Mouse (Mus musculus) monocyte, adult 5-6 weeks (primary cell): Measurements from ENCODE around the gene Tlr11. TPM values are rescaled to one million over a fixed set of nuclear protein-coding genes. Genes with fewer than 3 reads are reported as not detected.

Source experiments
- ATAC-seq: fragments of 153-309, 156-312 bp; replicated peaks from 2 replicates; pipeline ENCODE4 v1.8.0; 2017; ENCODE audit warnings: mild to moderate bottlenecking; ENCODE audit not compliant: low TSS enrichment, insufficient number of reproducible peaks, severe bottlenecking, poor library complexity, low FRiP score
- total RNA-seq: library from RNA; stranded (forward); fragments of 200-1000, 200-491, 200-594 nt; gene quantifications from 3 replicates; pipeline ENCODE4 v1.2.3, GENCODE M21; 2017

Tlr11 gene
- total RNA-seq, result 0.29 to 0.96 TPM in 2 of 3 replicates, not detected in the other

DNA sequence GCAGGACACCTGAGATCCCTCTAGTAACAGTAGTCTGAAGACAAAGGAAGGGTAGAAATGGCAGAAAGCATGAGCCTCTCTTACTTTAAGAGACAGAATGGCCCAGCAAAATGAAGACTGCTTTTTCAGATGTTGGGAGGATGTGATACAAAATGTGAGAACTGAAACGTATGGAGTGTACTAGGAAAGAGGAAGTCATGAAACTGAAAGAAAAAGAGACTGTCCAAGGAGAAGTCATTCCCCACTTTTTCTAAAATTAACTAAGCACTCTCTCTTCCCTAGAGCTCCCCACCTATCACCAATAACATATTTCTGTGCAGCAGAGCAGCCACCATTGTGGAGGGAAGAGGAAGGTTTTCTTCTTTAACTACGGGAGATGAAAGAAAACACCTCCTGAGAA is at the start of gene Tlr11:
Tlr11 (plus strand) TSS at position 322 of the 400 bp plus-strand sequence.
- ATAC-seq, result peak; percentile 43

DNA sequence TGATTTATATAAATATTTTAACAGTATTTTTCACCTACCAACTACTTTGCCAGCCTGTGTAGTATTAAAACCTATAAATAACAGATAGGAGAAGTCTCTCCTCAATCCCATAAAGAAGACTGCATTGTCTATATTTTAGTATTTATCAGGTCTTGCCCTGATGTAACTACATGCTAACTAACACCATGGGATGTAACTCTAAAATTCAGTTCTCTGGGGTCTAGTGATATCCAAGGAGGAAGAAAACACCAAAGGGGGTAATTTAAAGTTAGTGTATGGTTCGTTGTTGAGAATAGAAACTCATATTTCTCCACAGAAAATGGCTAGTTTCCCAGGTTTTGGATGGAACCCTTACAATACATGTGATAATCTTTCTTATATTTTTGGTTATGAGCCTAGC is 31.1 kb upstream of the Tlr11 start, which contains the start of gene Olfr734:
Olfr734 (minus strand) TSS at position 101 of the 400 bp plus-strand sequence.
- no peak for ATAC-seq

DNA sequence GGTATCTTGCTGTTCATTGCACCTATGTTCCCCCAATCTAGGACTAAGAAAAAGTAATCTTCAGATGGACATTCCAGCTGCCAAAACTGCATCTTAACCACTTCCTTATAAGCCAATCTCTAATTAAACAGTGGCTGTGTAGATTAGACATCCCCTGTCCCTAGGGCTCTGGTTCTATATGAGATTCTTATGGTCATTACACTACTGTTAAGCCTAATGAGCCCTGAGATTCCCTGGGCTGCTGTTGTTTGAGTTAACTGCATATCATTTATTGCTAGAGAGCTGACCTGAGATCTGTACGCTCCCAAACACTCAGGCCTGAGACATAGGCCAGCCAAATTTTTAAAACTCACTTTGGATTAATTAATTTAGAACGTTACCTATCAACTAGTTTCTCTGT is 8.9 kb upstream of the Tlr11 start, which contains the start of gene Olfr735:
Olfr735 (minus strand) TSS at position 77 of the 400 bp plus-strand sequence.
- ATAC-seq, result no peak

DNA sequence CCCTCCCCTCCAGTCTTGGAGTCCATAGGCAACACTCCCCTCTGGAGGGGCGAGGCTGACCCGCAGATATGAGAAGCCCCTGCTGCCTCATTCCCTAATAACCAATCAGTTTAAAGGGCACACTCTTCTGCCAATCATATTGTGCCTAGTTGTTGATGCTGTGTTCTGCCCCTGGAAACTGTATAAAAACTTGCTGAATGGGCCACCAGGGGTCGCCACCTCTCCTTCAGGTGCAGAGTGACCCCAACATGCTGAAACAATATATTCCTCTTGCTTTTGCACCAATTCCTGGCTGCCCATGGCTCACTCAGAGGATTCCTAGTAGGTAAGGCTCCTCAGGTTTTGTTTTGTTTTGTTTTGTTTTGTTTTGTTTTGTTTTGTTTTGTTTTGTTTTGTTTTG is 5.3 kb upstream of the Tlr11 start:
- ATAC-seq, result no peak

DNA sequence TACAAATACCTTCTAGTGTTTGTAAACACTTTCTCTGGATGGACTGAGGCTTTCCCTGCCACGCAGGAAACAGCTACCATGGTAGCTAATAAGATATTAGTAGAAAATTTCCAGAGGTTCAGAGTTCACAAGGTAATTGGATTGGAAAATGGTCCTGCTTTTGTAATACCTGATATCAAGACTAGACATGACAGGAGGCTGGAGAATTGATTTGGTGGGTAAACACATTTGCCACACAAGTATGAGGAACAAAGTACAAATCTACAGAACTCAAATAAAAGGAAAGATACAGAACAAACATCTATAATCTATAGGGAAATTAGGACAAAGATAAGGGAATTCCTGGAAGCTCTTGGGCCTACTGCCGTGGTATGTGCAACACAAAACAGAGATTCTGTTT is 989 bp upstream of the Tlr11 start:
- no peak for ATAC-seq

DNA sequence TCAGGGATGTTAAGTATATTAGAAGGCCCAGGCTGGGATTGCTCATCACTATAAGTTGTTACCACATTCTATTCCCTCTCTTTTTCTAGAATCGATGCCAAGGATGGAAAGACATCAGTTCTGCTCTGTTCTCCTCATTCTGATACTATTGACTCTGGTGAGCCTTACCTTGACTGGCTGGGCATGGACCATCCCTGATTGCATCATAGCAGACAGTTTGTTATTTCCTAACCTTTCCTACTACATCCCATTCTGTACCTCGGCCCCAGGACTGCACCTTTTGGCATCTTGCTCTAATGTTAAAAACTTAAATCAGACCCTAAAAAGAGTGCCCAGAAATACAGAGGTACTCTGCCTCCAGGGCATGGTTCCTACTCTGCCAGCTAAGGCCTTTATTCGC is 2.8 kb downstream of the Tlr11 start:
- ATAC-seq, result no peak

DNA sequence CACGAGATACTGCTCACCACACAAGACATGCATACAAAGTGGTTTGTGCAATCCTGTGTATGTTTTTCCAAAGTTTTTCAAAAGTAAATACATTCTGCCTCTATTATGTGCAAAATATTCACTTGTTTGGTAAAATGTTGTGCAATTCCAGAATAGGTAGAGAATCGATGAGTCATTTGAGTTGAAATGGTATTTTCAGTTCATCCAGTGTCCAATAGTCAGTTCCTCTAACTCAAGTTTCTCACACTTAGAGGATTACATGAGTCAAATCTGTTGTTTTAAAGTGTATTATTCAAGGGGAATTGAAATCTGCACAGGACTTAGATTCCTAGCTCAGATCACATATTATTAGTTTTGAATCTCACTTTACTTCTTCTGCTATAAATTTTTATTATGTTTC is 5.8 kb downstream of the Tlr11 start:
- no peak for ATAC-seq

DNA sequence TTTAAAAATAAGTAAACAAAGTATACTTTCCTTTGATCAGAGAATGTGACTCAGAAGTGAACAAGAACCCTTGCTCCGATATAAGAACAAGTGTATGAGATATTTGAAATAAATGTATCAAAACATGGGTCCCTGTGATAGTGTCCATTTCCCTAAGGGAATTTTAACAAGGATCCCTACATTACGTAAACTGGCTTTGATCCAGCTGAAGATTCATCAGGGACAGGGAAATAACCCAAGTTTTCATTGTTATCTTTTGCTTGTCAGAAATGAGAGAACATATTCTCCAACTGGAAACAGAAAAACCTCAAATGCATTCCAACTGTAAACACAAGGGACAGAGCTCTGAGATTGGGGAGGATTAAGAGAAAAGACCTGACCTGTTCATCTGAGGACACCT is 23.1 kb downstream of the Tlr11 start, which contains the start of gene Olfr736:
Olfr736 (plus strand) TSS at position 301 of the 400 bp plus-strand sequence.
- no peak for ATAC-seq

DNA sequence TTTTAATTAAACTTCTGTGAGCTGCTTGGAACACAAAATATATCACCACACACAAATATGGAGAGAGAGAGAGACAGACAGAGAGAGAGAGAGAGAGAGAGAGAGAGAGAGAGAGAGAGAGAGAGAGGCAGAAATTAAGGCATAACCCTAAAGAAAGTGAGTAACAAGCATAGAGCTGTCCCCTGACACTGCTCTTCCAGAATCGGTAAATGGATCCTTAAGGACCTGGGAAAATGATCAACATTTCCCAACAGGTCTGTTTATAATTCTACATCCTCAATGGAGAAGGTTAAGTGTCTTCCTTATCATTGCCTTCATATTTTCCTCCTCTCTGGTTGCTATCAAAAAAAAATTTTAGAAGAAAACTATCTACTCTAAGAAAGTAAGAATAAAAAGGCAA is 49.6 kb downstream of the Tlr11 start, which contains the start of gene Olfr738:
Olfr738 (plus strand) TSS at position 301 of the 400 bp plus-strand sequence.
- ATAC-seq, result no peak

Other genes with a start within 250 kb of the Tlr11 start
- not detected in 3 replicates for gene Olfr727, start 234.7 kb upstream of the Tlr11 start, total RNA-seq
- gene Olfr728, start 215.2 kb upstream of the Tlr11 start, total RNA-seq, result not detected in 3 replicates
- gene Olfr729, start 205.0 kb upstream of the Tlr11 start, total RNA-seq, result not detected in 3 replicates
- not detected in 3 replicates for gene Olfr730, start 169.7 kb upstream of the Tlr11 start, total RNA-seq
- gene Olfr731, start 116.0 kb upstream of the Tlr11 start, total RNA-seq, result not detected in 3 replicates
- not detected in 3 replicates for gene Olfr732, start 73.7 kb upstream of the Tlr11 start, total RNA-seq
- gene Olfr733, start 56.4 kb upstream of the Tlr11 start, total RNA-seq, result not detected in 3 replicates
- not detected in 3 replicates for gene Olfr734, start 31.2 kb upstream of the Tlr11 start, total RNA-seq
- not detected in 3 replicates for gene Olfr735, start 9.0 kb upstream of the Tlr11 start, total RNA-seq
- not detected in 3 replicates for gene Olfr736, start 23.2 kb downstream of the Tlr11 start, total RNA-seq
- not detected in 3 replicates for gene Olfr738, start 49.7 kb downstream of the Tlr11 start, total RNA-seq
- not detected in 3 replicates for gene Olfr739, start 60.7 kb downstream of the Tlr11 start, total RNA-seq
- not detected in 3 replicates for gene Olfr740, start 87.6 kb downstream of the Tlr11 start, total RNA-seq
- not detected in 3 replicates for gene Olfr741, start 114.8 kb downstream of the Tlr11 start, total RNA-seq
- not detected in 3 replicates for gene Olfr742, start 145.7 kb downstream of the Tlr11 start, total RNA-seq
- not detected in 3 replicates for gene Olfr743, start 163.9 kb downstream of the Tlr11 start, total RNA-seq